Mouse (Mus musculus) erythroblast, embryonic 14.5 days (primary cell): ENCODE results near the gene Fam199x.

ENCODE experiments used
- GATA1 ChIP-seq: IDR thresholded peaks from 2 replicates; pipeline ENCODE4 v1.6.1; 2012; ENCODE audit warnings: low read length, inconsistent platforms, mixed read lengths
- TAL1 ChIP-seq: IDR thresholded peaks from 3 replicates; pipeline ENCODE4 v1.6.1; 2012; ENCODE audit warnings: low read length, inconsistent platforms, mixed read lengths

GRCm38 (mm10) chrX:137038502-137038901, 10.9 kb upstream of the Fam199x start:
- TF ChIP-seq TAL1 (no peak), GATA1 (no peak)
